Comparison of ENCODE assay signal across 8 mouse cellular contexts in the genomic region with DNA sequence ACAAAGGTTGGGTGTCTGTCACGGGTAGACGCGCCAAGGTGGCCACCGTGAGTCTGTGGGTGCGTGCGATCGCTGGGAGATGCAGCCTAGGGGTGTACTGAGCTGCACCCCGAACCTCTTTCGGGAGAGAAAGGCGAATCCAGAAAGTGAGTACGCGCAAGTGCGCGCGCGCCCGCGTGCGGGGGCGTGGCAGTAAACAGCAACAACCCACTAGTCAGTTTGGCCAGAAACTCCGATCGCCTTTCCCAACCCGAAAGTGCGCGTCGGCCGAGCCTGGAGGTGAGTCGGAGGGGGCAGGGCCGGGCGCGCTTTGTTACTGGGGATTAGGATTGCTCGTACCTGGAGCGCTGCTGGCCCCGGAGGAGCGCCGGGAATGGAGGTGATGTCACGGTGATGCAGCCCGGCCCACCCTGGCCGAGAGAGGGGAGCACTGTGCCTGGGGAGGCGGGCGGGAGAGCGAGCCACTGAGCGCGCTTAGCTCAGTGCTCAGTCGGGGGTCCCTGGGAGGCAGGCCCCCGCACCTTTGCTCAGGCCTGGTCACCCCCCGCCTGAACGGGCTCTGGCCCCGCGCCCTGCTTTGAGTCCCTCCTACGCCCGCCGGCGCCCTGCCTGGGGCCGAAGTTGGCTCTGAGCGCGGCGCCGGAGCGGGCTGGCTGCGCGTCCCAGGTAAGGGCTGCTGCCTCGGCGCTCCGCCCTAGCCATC. TPM values are rescaled to one million over a fixed set of nuclear protein-coding genes. Genes with fewer than 3 reads are reported as not detected.
A peak's percentile ranks its signal among the peaks of the same experiment; 100 is the strongest.
DNase-seq lines count a peak whose midpoint lies in the region; ATAC-seq and TF ChIP-seq lines count a peak whose summit lies in the region.

No protein-coding gene starts in this region.

- no peak for ATAC-seq in G1E (ENCODE audit: extremely low read depth, insufficient number of reproducible peaks, low FRiP score, poor library complexity, severe bottlenecking)
- peak; percentile 60 for ATAC-seq in forebrain, embryonic 12.5 days (ENCODE audit: low FRiP score)
- peak; percentile 18 for ATAC-seq in heart, postnatal 0 days (ENCODE audit: insufficient read depth, low read depth)
- ATAC-seq in erythroid progenitor cell, adult 5-6 weeks (replicated peaks; ENCODE audit: low FRiP score, poor library complexity, severe bottlenecking), result no peak

- under 1% methylated on average over 60 of the region's 65 CpGs for WGBS in forebrain, embryonic 12.5 days
- under 1% methylated on average over 60 of the region's 65 CpGs for WGBS in heart, postnatal 0 days

- peaks cover 74% of the 10 kb centered on the region for H3K9me3 ChIP-seq in G1E (replicated peaks)
- H3K9me3 ChIP-seq in forebrain, embryonic 12.5 days, result no peaks in the 10 kb centered on the region
- H3K9me3 ChIP-seq in heart, postnatal 0 days (replicated peaks; ENCODE audit: control insufficient read depth, low read length), result no peaks in the 10 kb centered on the region

- TF ChIP-seq CTCF in G1E (IDR thresholded peaks at IDR 0.05; ENCODE audit: low read depth, low read length), result no peak
- TF ChIP-seq CTCF in heart, postnatal 0 days (IDR thresholded peaks at IDR 0.05; ENCODE audit: low read depth), result no peak

- H3K9ac ChIP-seq in forebrain, embryonic 12.5 days, result peak overlapping the region; percentile 56
- H3K9ac ChIP-seq in heart, postnatal 0 days (replicated peaks; ENCODE audit: low read depth, low read length), result peak overlapping the region; percentile 61

- peak overlapping the region; percentile 76 for H3K27ac ChIP-seq in brown adipose tissue, adult 24 weeks (replicated peaks; ENCODE audit: low read depth, low read length)
- H3K27ac ChIP-seq in forebrain, embryonic 12.5 days, result peak overlapping the region; percentile 42; the same call in 1 of the 2 replicates
- H3K27ac ChIP-seq in heart, postnatal 0 days (ENCODE audit: low read depth), result peak overlapping the region; percentile 61

- DNase-seq in G1E (ENCODE audit: low spot score), result no peak
- no peak for DNase-seq in heart, postnatal 0 days (ENCODE audit: low spot score)
- peak; percentile 88 to 94 for DNase-seq in kidney, postnatal 25 days
- peak; percentile 48 for DNase-seq in lung, postnatal 25 days (ENCODE audit: low spot score)
- peak; percentile 48 for DNase-seq in retina, embryonic 14.5 days (ENCODE audit: low spot score)

- H3K27me3 ChIP-seq in G1E (ENCODE audit: insufficient read depth, low read length), result no peaks in the 10 kb centered on the region
- peaks cover 72% of the 10 kb centered on the region for H3K27me3 ChIP-seq in forebrain, embryonic 12.5 days
- H3K27me3 ChIP-seq in heart, postnatal 0 days (ENCODE audit: control insufficient read depth, insufficient read depth, low read length), result peaks cover 16% of the 10 kb centered on the region

- peak overlapping the region; percentile 3; the same call in 1 of the 2 replicates for H3K4me3 ChIP-seq in G1E (ENCODE audit: low read depth, low read length)
- peak overlapping the region; percentile 88 for H3K4me3 ChIP-seq in brown adipose tissue, adult 24 weeks (ENCODE audit: insufficient read depth, low read depth, low read length)
- H3K4me3 ChIP-seq in forebrain, embryonic 12.5 days (replicated peaks), result peak overlapping the region; percentile 60
- H3K4me3 ChIP-seq in heart, postnatal 0 days (ENCODE audit: low read depth, low read length), result peak overlapping the region; percentile 67

- TF ChIP-seq EP300 in heart, postnatal 0 days (IDR thresholded peaks at IDR 0.05; ENCODE audit: low read depth), result no peak

- no peaks in the 10 kb centered on the region for H3K4me1 ChIP-seq in G1E (ENCODE audit: insufficient read depth, low read depth, low read length)
- no peaks in the 10 kb centered on the region for H3K4me1 ChIP-seq in brown adipose tissue, adult 24 weeks (ENCODE audit: control insufficient read depth, insufficient read depth, insufficient read length, low read length)
- peaks cover 32% of the 10 kb centered on the region for H3K4me1 ChIP-seq in forebrain, embryonic 12.5 days
- 0 out of 2 replicates have a peak, but pooled peaks cover 3% of the 10 kb centered on the region for H3K4me1 ChIP-seq in heart, postnatal 0 days (ENCODE audit: control insufficient read depth, insufficient read depth)

- no peaks in the 10 kb centered on the region for H3K36me3 ChIP-seq in G1E (replicated peaks)
- H3K36me3 ChIP-seq in forebrain, embryonic 12.5 days (replicated peaks), result no peaks in the 10 kb centered on the region
- no peaks in the 10 kb centered on the region for H3K36me3 ChIP-seq in heart, postnatal 0 days (replicated peaks; ENCODE audit: control insufficient read depth, insufficient read depth, low read length)

- H3K4me2 ChIP-seq in forebrain, embryonic 12.5 days, result peak overlapping the region; percentile 96
- H3K4me2 ChIP-seq in heart, postnatal 0 days (ENCODE audit: low read depth, low read length), result peak overlapping the region; percentile 94

RNA-seq across cellular contexts. Expression of gene Gprc5c, which starts 0.8 kb away (rescaled TPM):
- not detected in 2 replicates for total RNA-seq in G1E (2014; fragmentation: Nextera tagmentation)
- 0.22 and 0.23 TPM in 2 replicates for total RNA-seq in G1E (2017)
- polyA plus RNA-seq in G1E (2012), result not detected in 2 replicates
- polyA plus RNA-seq in brown adipose tissue, adult 24 weeks (2012; ENCODE audit: insufficient read depth, insufficient read length, missing spikeins), result 5.4 and 8.4 TPM in 2 replicates
- polyA plus RNA-seq in forebrain, embryonic 12.5 days (2016; fragmentation: Nextera tagmentation; extraction: Ambion mirVana), result 8.4 and 10.8 TPM in 2 replicates
- 14.1 and 16.5 TPM in 2 replicates for total RNA-seq in heart, postnatal 0 days (2014; rRNA removed; ENCODE audit: low replicate concordance)
- polyA plus RNA-seq in heart, postnatal 0 days (2015; fragmentation: Nextera tagmentation; extraction: Ambion mirVana), result 6.8 and 7.5 TPM in 2 replicates
- total RNA-seq in erythroid progenitor cell, adult 5-6 weeks (2015; ENCODE audit: low replicate concordance), result not detected in 2 replicates
- not detected in 2 replicates for total RNA-seq in erythroid progenitor cell, adult 5-6 weeks (2017; ENCODE audit: low replicate concordance)

RNA-seq across cellular contexts. Expression of gene Cd300a, which starts 38.1 kb away (rescaled TPM):
- total RNA-seq in G1E (2014; fragmentation: Nextera tagmentation) (not detected in 2 replicates), G1E (2017) (0.06 and 0.11 TPM in 2 replicates)
- 0.01 TPM in 1 of 2 replicates, not detected in the other for polyA plus RNA-seq in G1E (2012)
- 0.58 and 1.1 TPM in 2 replicates for polyA plus RNA-seq in brown adipose tissue, adult 24 weeks (2012; ENCODE audit: insufficient read depth, insufficient read length, missing spikeins)
- 0.44 and 0.68 TPM in 2 replicates for polyA plus RNA-seq in forebrain, embryonic 12.5 days (2016; fragmentation: Nextera tagmentation; extraction: Ambion mirVana)
- total RNA-seq in heart, postnatal 0 days (2014; rRNA removed; ENCODE audit: low replicate concordance), result 0.35 TPM in 1 of 2 replicates, not detected in the other
- polyA plus RNA-seq in heart, postnatal 0 days (2015; fragmentation: Nextera tagmentation; extraction: Ambion mirVana), result 0.92 and 0.97 TPM in 2 replicates
- 2.1 and 4.3 TPM in 2 replicates for total RNA-seq in erythroid progenitor cell, adult 5-6 weeks (2015; ENCODE audit: low replicate concordance)
- total RNA-seq in erythroid progenitor cell, adult 5-6 weeks (2017; ENCODE audit: low replicate concordance), result 2.9 and 6.0 TPM in 2 replicates

RNA-seq across cellular contexts. Expression of gene Gpr142, which starts 53.0 kb away (rescaled TPM):
- total RNA-seq in G1E (2014; fragmentation: Nextera tagmentation), result not detected in 2 replicates
- total RNA-seq in G1E (2017), result 0.22 TPM in 1 of 2 replicates, not detected in the other
- not detected in 2 replicates for polyA plus RNA-seq in G1E (2012)
- not detected in 2 replicates for polyA plus RNA-seq in brown adipose tissue, adult 24 weeks (2012; ENCODE audit: insufficient read depth, insufficient read length, missing spikeins)
- polyA plus RNA-seq in forebrain, embryonic 12.5 days (2016; fragmentation: Nextera tagmentation; extraction: Ambion mirVana), result not detected in 2 replicates
- not detected in 2 replicates for total RNA-seq in heart, postnatal 0 days (2014; rRNA removed; ENCODE audit: low replicate concordance)
- polyA plus RNA-seq in heart, postnatal 0 days (2015; fragmentation: Nextera tagmentation; extraction: Ambion mirVana), result not detected in 2 replicates
- total RNA-seq in erythroid progenitor cell, adult 5-6 weeks (2015; ENCODE audit: low replicate concordance), result not detected in 2 replicates
- not detected in 2 replicates for total RNA-seq in erythroid progenitor cell, adult 5-6 weeks (2017; ENCODE audit: low replicate concordance)

RNA-seq across cellular contexts. Expression of gene Btbd17, which starts 56.0 kb away (rescaled TPM):
- total RNA-seq in G1E (2014; fragmentation: Nextera tagmentation) (not detected in 2 replicates), G1E (2017) (0.06 and 0.11 TPM in 2 replicates)
- not detected in 2 replicates for polyA plus RNA-seq in G1E (2012)
- not detected in 2 replicates for polyA plus RNA-seq in brown adipose tissue, adult 24 weeks (2012; ENCODE audit: insufficient read depth, insufficient read length, missing spikeins)
- polyA plus RNA-seq in forebrain, embryonic 12.5 days (2016; fragmentation: Nextera tagmentation; extraction: Ambion mirVana), result 41.6 and 44.8 TPM in 2 replicates
- not detected in 2 replicates for total RNA-seq in heart, postnatal 0 days (2014; rRNA removed; ENCODE audit: low replicate concordance)
- 0.12 and 0.18 TPM in 2 replicates for polyA plus RNA-seq in heart, postnatal 0 days (2015; fragmentation: Nextera tagmentation; extraction: Ambion mirVana)
- total RNA-seq in erythroid progenitor cell, adult 5-6 weeks (2015; ENCODE audit: low replicate concordance), result not detected in 2 replicates
- not detected in 2 replicates for total RNA-seq in erythroid progenitor cell, adult 5-6 weeks (2017; ENCODE audit: low replicate concordance)

Comparison
In these comparisons a context has a peak if more than half of its experiments do, and no peak if none do; other contexts are left out.
1. ATAC-seq: peak in forebrain, embryonic 12.5 days (single experiment) and heart, postnatal 0 days (single experiment); none in G1E (single experiment) and erythroid progenitor cell, adult 5-6 weeks (single experiment).
2. DNase-seq: peak in kidney, postnatal 25 days (2 of 2), lung, postnatal 25 days (single experiment) and retina, embryonic 14.5 days (single experiment); none in G1E (single experiment) and heart, postnatal 0 days (single experiment).
3. H3K4me3 ChIP-seq: peak in every context shown above with its lines; median percentile 88 in brown adipose tissue, adult 24 weeks; 67 in heart, postnatal 0 days; 60 in forebrain, embryonic 12.5 days; 3 in G1E.
4. Peak in every context shown above with its lines, with median percentiles within 50 percentile points of each other: H3K27ac ChIP-seq.